Mouse (Mus musculus): ENCODE measurements around the gene Tom1l2. TPM values are rescaled to one million over a fixed set of nuclear protein-coding genes. Genes with fewer than 3 reads are reported as not detected.

Tom1l2 gene
- polyA plus RNA-seq, 1 experiment from 2014 or later, result 19.5 TPM

GRCm38 (mm10) chr11:60209933-60210249 is 142.8 kb downstream of the Tom1l2 start:
- WGBS, result 3% methylated on average over 2 of the region's 2 CpGs
- Histone ChIP-seq H3K27ac (ENCODE audit: low read depth, low read length) (peak overlapping the region; percentile 73; the same call in 1 of the 2 replicates), H3K36me3 (ENCODE audit: control insufficient read depth, insufficient read depth, low read length) (no peaks in the 10 kb centered on the region; the same call in 1 of the 2 replicates), H3K4me3 (ENCODE audit: low read depth, low read length) (peak overlapping the region; percentile 37), H3K27me3 (ENCODE audit: control insufficient read depth, insufficient read depth, low read length) (no peaks in the 10 kb centered on the region), H3K9ac (ENCODE audit: low read length) (peak overlapping the region; percentile 52), H3K4me1 (replicated peaks; ENCODE audit: control insufficient read depth, insufficient read depth, low read length) (peaks cover 43% of the 10 kb centered on the region), H3K4me2 (ENCODE audit: low read depth, low read length, severe bottlenecking) (peak overlapping the region; percentile 67), H3K9me3 (ENCODE audit: control insufficient read depth, low read length) (no peaks in the 10 kb centered on the region)
- DNase-seq (ENCODE audit: low spot score) (no peak), ATAC-seq (replicated peaks; ENCODE audit: low FRiP score) (no peak)

DNA sequence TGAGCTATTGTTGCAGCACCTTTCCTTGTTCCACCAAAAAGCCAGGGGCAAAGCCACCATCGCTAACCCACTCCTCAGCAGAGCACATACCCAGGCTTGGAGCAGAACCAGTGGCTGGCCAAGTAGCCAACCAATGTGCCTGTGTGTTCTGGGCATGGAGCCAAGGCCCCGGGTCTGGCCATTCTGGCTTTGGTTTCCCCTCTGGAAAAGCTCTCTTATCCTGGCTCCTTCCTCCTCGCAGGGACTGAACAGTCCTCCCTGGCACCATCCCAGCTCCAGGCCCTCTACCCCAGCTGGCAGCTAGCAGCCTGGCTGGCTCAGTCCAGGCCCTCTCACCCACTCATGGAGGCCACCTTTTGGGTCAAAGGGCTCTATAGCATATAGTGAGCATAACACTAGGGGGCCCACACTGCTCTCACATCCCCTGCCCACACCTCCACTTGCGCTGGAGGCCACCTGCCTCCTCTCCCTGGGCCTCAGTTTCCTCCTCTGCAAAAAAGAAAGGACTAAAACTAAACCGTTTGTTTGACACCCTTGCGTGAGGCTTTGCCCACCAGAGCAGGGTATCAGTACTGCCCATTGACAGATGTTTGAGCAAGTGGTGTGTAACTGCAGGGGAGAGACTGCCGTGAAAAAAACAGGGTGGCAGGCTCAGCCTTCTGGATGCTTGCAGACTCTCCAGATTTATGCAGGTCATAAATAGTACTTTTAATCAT is 143.3 kb downstream of the Tom1l2 start:
- Histone ChIP-seq H3K27ac (ENCODE audit: low read depth, low read length) (peak overlapping the region; percentile 73), H3K36me3 (ENCODE audit: control insufficient read depth, insufficient read depth, low read length) (peaks cover 1% of the 10 kb centered on the region; the same call in 1 of the 2 replicates), H3K9me3 (ENCODE audit: control insufficient read depth, low read length) (no peaks in the 10 kb centered on the region), H3K4me2 (ENCODE audit: low read depth, low read length, severe bottlenecking) (peak overlapping the region; percentile 67), H3K9ac (ENCODE audit: low read length) (peak overlapping the region; percentile 52), H3K27me3 (ENCODE audit: control insufficient read depth, insufficient read depth, low read length) (no peaks in the 10 kb centered on the region), H3K4me3 (ENCODE audit: low read depth, low read length) (peak overlapping the region; percentile 37), H3K4me1 (replicated peaks; ENCODE audit: control insufficient read depth, insufficient read depth, low read length) (peaks cover 43% of the 10 kb centered on the region)
- 48% methylated on average over 7 of the region's 7 CpGs for WGBS
- no peak for ATAC-seq (replicated peaks; ENCODE audit: low FRiP score)
- peak; percentile 76 for DNase-seq (ENCODE audit: low spot score)

DNA sequence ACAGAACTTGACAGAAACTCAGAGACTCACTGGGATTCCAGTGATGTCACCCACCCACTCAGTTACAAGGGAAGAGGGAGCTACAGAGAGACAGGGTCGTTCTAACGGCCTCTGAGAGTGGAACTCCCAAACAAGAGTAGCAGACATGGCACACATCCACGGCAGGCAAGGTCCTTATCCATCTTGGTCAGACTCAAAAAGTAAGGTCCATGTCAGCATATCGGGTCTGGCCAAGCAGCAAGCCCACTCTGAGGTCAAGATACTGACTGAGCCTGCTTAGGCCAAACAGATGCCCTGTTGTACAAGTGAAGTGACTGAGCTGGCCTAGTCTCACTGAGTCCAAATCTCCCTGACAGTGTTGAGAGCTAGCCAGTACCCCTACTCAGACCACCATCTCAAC is 144.0 kb downstream of the Tom1l2 start:
- Histone ChIP-seq H3K9ac (ENCODE audit: low read length) (peak overlapping the region; percentile 52), H3K27me3 (ENCODE audit: control insufficient read depth, insufficient read depth, low read length) (no peaks in the 10 kb centered on the region), H3K4me1 (replicated peaks; ENCODE audit: control insufficient read depth, insufficient read depth, low read length) (peaks cover 43% of the 10 kb centered on the region), H3K4me3 (ENCODE audit: low read depth, low read length) (peak overlapping the region; percentile 37), H3K36me3 (ENCODE audit: control insufficient read depth, insufficient read depth, low read length) (peaks cover 6% of the 10 kb centered on the region), H3K4me2 (ENCODE audit: low read depth, low read length, severe bottlenecking) (peak overlapping the region; percentile 67), H3K27ac (ENCODE audit: low read depth, low read length) (peak overlapping the region; percentile 73; the same call in 1 of the 2 replicates), H3K9me3 (ENCODE audit: control insufficient read depth, low read length) (no peaks in the 10 kb centered on the region)
- ATAC-seq (replicated peaks; ENCODE audit: low FRiP score) (no peak), DNase-seq (ENCODE audit: low spot score) (no peak)
- 54% methylated on average over 4 of the region's 4 CpGs for WGBS

DNA sequence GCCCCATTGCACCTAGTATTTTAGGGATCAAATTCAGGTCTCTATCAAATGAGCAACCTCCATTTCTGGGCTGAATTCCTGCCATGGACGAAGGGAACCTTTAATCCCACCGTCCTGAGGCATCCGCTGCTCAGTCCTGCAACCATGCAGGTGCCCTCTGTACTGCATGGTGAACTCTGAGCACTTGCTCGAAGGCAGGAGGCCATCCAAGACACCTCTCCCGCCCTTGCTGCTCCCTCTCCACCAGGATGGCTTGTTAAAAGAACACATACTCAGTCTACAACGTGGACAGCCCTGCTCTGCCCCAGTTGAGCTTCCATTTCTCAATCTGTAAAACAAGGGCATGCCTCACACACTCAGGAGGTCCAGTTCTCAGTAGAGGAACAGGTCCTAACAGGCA is 144.5 kb downstream of the Tom1l2 start:
- 64% methylated on average over 6 of the region's 6 CpGs for WGBS
- peak overlapping the region; percentile 37 for H3K4me3 ChIP-seq (ENCODE audit: low read depth, low read length)
- peaks cover 40% of the 10 kb centered on the region for H3K4me1 ChIP-seq (replicated peaks; ENCODE audit: control insufficient read depth, insufficient read depth, low read length)
- H3K9me3 ChIP-seq (ENCODE audit: control insufficient read depth, low read length), result no peaks in the 10 kb centered on the region
- peaks cover 8% of the 10 kb centered on the region for H3K36me3 ChIP-seq (ENCODE audit: control insufficient read depth, insufficient read depth, low read length)
- no peaks in the 10 kb centered on the region for H3K27me3 ChIP-seq (ENCODE audit: control insufficient read depth, insufficient read depth, low read length)
- H3K4me2 ChIP-seq (ENCODE audit: low read depth, low read length, severe bottlenecking), result peak overlapping the region; percentile 67
- H3K27ac ChIP-seq (ENCODE audit: low read depth, low read length), result peak overlapping the region; percentile 12; the same call in 1 of the 2 replicates
- ATAC-seq (replicated peaks; ENCODE audit: low FRiP score) (no peak), DNase-seq (ENCODE audit: low spot score) (no peak)
- peak overlapping the region; percentile 52 for H3K9ac ChIP-seq (ENCODE audit: low read length)

- WGBS, result 80% methylated on average over 5 of the region's 5 CpGs
- ATAC-seq (replicated peaks; ENCODE audit: low FRiP score), result no peak
- Histone ChIP-seq H3K36me3 (ENCODE audit: control insufficient read depth, insufficient read depth, low read length) (peaks cover 8% of the 10 kb centered on the region), H3K4me2 (ENCODE audit: low read depth, low read length, severe bottlenecking) (no peak overlapping the region), H3K4me3 (ENCODE audit: low read depth, low read length) (no peak overlapping the region), H3K9ac (ENCODE audit: low read length) (no peak overlapping the region), H3K4me1 (replicated peaks; ENCODE audit: control insufficient read depth, insufficient read depth, low read length) (peaks cover 28% of the 10 kb centered on the region), H3K27me3 (ENCODE audit: control insufficient read depth, insufficient read depth, low read length) (no peaks in the 10 kb centered on the region), H3K27ac (ENCODE audit: low read depth, low read length) (no peak overlapping the region), H3K9me3 (ENCODE audit: control insufficient read depth, low read length) (no peaks in the 10 kb centered on the region)
- DNase-seq (ENCODE audit: low spot score), result no peak
Measured at GRCm38 (mm10) chr11:60206207-60206606, 146.5 kb downstream of the Tom1l2 start.

DNA sequence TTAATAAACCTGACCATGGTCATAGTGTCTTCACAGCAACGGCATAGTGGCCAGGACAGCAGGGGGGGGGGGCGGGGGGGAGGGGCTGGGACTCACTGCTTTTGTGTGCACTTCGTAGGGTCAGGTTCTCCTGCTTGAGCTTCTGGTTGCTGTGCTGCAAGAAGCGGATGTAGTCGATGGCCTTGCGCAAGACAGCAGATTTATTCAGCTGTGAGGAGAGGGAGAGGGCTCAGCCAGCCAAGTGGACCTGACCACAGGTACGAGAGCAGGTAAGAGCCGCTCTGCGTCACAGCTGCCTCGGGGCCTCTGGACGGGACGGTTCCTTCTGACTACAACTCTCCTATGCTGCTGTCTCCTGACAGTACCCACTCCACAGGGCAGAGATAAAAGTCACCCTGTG is 147.7 kb downstream of the Tom1l2 start:
- Histone ChIP-seq H3K27me3 (ENCODE audit: control insufficient read depth, insufficient read depth, low read length) (no peaks in the 10 kb centered on the region), H3K4me3 (ENCODE audit: low read depth, low read length) (no peak overlapping the region), H3K9ac (ENCODE audit: low read length) (no peak overlapping the region), H3K4me2 (ENCODE audit: low read depth, low read length, severe bottlenecking) (no peak overlapping the region), H3K36me3 (ENCODE audit: control insufficient read depth, insufficient read depth, low read length) (peaks cover 8% of the 10 kb centered on the region), H3K9me3 (ENCODE audit: control insufficient read depth, low read length) (no peaks in the 10 kb centered on the region), H3K4me1 (replicated peaks; ENCODE audit: control insufficient read depth, insufficient read depth, low read length) (peaks cover 21% of the 10 kb centered on the region), H3K27ac (ENCODE audit: low read depth, low read length) (no peak overlapping the region)
- whole genome bisulfite sequencing, result 90% methylated on average over 11 of the region's 12 CpGs
- ATAC-seq (replicated peaks; ENCODE audit: low FRiP score) (no peak), DNase-seq (ENCODE audit: low spot score) (no peak)

- no peak overlapping the region for H3K4me2 ChIP-seq (ENCODE audit: low read depth, low read length, severe bottlenecking)
- H3K9ac ChIP-seq (ENCODE audit: low read length), result no peak overlapping the region
- peaks cover 6% of the 10 kb centered on the region for H3K4me1 ChIP-seq (replicated peaks; ENCODE audit: control insufficient read depth, insufficient read depth, low read length)
- no peak for ATAC-seq (replicated peaks; ENCODE audit: low FRiP score)
- DNase-seq (ENCODE audit: low spot score), result no peak
- H3K36me3 ChIP-seq (ENCODE audit: control insufficient read depth, insufficient read depth, low read length), result peaks cover 8% of the 10 kb centered on the region
- WGBS, result 92% methylated on average over 25 of the region's 26 CpGs
- no peak overlapping the region for H3K27ac ChIP-seq (ENCODE audit: low read depth, low read length)
- H3K27me3 ChIP-seq (ENCODE audit: control insufficient read depth, insufficient read depth, low read length), result no peaks in the 10 kb centered on the region
- H3K9me3 ChIP-seq (ENCODE audit: control insufficient read depth, low read length), result no peaks in the 10 kb centered on the region
- no peak overlapping the region for H3K4me3 ChIP-seq (ENCODE audit: low read depth, low read length)
Measured at GRCm38 (mm10) chr11:60202710-60203638, 149.7 kb downstream of the Tom1l2 start.

- WGBS, result 91% methylated on average over 11 of the region's 11 CpGs
- ATAC-seq (replicated peaks; ENCODE audit: low FRiP score) (no peak), DNase-seq (ENCODE audit: low spot score) (no peak)
- Histone ChIP-seq H3K4me2 (ENCODE audit: low read depth, low read length, severe bottlenecking) (no peak overlapping the region), H3K27ac (ENCODE audit: low read depth, low read length) (0 out of 2 replicates have a peak overlapping the region, but pooled peaks have one; percentile 8), H3K4me3 (ENCODE audit: low read depth, low read length) (no peak overlapping the region), H3K27me3 (ENCODE audit: control insufficient read depth, insufficient read depth, low read length) (no peaks in the 10 kb centered on the region), H3K4me1 (replicated peaks; ENCODE audit: control insufficient read depth, insufficient read depth, low read length) (no peaks in the 10 kb centered on the region), H3K9me3 (ENCODE audit: control insufficient read depth, low read length) (no peaks in the 10 kb centered on the region), H3K9ac (ENCODE audit: low read length) (no peak overlapping the region), H3K36me3 (ENCODE audit: control insufficient read depth, insufficient read depth, low read length) (peaks cover 8% of the 10 kb centered on the region)
Measured at GRCm38 (mm10) chr11:60200384-60200783, 152.3 kb downstream of the Tom1l2 start.

Measured in forebrain, embryonic 11.5 days (tissue).